Mouse (Mus musculus) ES-E14 (cell line): Measurements from ENCODE around the gene 1700008O03Rik. TPM values are rescaled to one million over a fixed set of nuclear protein-coding genes. Genes with fewer than 3 reads are reported as not detected.

Experiments used
- DNase-seq: peaks from one replicate; pipeline ENCODE4 v3.0.0-alpha.2; 2013; ENCODE audit warnings: low read depth, low spot score
- H3K27ac ChIP-seq: 2 replicates; pipeline ENCODE4 v1.5.1; 2012; ENCODE audit warnings: low read depth, mild to moderate bottlenecking, low read length, moderate library complexity, mixed read lengths; ENCODE audit not compliant: poor library complexity, insufficient read depth, severe bottlenecking
- H3K36me3 ChIP-seq: 2 replicates; pipeline ENCODE4 v1.6.1; 2012; ENCODE audit warnings: mild to moderate bottlenecking, low read length, moderate library complexity, mixed read lengths; ENCODE audit not compliant: control insufficient read depth, poor library complexity, insufficient read depth, severe bottlenecking
- H3K4me1 ChIP-seq, 2 experiments: fragments of 150-350 bp in 1 of 2; sonication (generic) in 1 of 2; 2 replicates each; pipeline ENCODE4 v1.6.1; 2012; ENCODE audit warnings: low read length in 2 of 2, mild to moderate bottlenecking in 1 of 2, mixed read lengths in 1 of 2; ENCODE audit not compliant: control insufficient read depth in 2 of 2, insufficient read depth in 2 of 2, poor library complexity in 1 of 2
- H3K4me3 ChIP-seq, 2 experiments: fragments of 150-350 bp in 1 of 2; sonication (generic) in 1 of 2; 2 replicates each; pipeline ENCODE4 v1.5.1; 2012; ENCODE audit warnings: low read length in 2 of 2, low read depth in 1 of 2, mild to moderate bottlenecking in 1 of 2, mixed read lengths in 1 of 2; ENCODE audit not compliant: insufficient read depth in 1 of 2, poor library complexity in 1 of 2, severe bottlenecking in 1 of 2
- H3K9ac ChIP-seq: 2 replicates; pipeline ENCODE4 v1.6.1; 2012; ENCODE audit warnings: low read depth, mild to moderate bottlenecking, low read length, mixed read lengths; ENCODE audit not compliant: poor library complexity, insufficient read depth, severe bottlenecking
- H3K9me3 ChIP-seq: fragments of 150-350 bp; sonication (generic); 2 replicates; pipeline ENCODE4 v1.6.1; 2012; ENCODE audit warnings: low read depth, mild to moderate bottlenecking, low read length; ENCODE audit not compliant: control insufficient read depth, insufficient read depth
- CHD2 ChIP-seq: IDR thresholded peaks from 2 replicates; pipeline ENCODE4 v1.6.1; 2014; ENCODE audit warnings: mild to moderate bottlenecking, low read depth, low read length, inconsistent platforms
- HCFC1 ChIP-seq: IDR thresholded peaks from 2 replicates; pipeline ENCODE4 v1.6.1; 2012; ENCODE audit warnings: low read length, inconsistent platforms, borderline replicate concordance; ENCODE audit not compliant: insufficient read depth
- MAFK ChIP-seq: IDR thresholded peaks from 2 replicates; pipeline ENCODE4 v1.6.1; 2014; ENCODE audit warnings: mild to moderate bottlenecking, low read depth, low read length, inconsistent platforms; ENCODE audit not compliant: insufficient read depth
- ZC3H11A ChIP-seq: IDR thresholded peaks from 2 replicates; pipeline ENCODE4 v1.6.1; 2012; ENCODE audit warnings: low read depth, mild to moderate bottlenecking, inconsistent platforms, low read length, borderline replicate concordance
- ZNF384 ChIP-seq: IDR thresholded peaks from 2 replicates; pipeline ENCODE4 v1.6.1; 2012; ENCODE audit warnings: low read depth, low read length, inconsistent platforms
- in situ Hi-C, 2 experiments: fragments of 600-800 bp; cut with MboI; formaldehyde crosslinking; loops; one replicate each; pipeline ENCODE4 v1.15.1; 2025; ENCODE audit warnings: low sequenced_read_pairs in 2 of 2, inconsistent platforms in 1 of 2; ENCODE audit not compliant: unreplicated experiment in 2 of 2
- total RNA-seq: library from RNA; depleted of rRNA; stranded (reverse); fragments of 300-350 nt; gene quantifications from 2 replicates; pipeline ENCODE4 v1.2.3, GENCODE M21; 2012

Gene 1700008O03Rik
- total RNA-seq, 1 experiment: 4.8 TPM

- in situ Hi-C loops: no loop called here
Measured at GRCm38 (mm10) chr7:44413307-44413706, 27.7 kb upstream of the 1700008O03Rik start.

GRCm38 (mm10) chr7:44411144-44411543 is 25.5 kb upstream of the 1700008O03Rik start:
- Histone ChIP-seq H3K4me3 (no peak overlapping the region), H3K9me3 (no peaks in the 10 kb centered on the region), H3K36me3 (no peaks in the 10 kb centered on the region), H3K9ac (no peak overlapping the region), H3K27ac (no peak overlapping the region), H3K4me1 (peaks cover 0 to 9% of the 10 kb centered on the region in 2 experiments; a peak in 1 of 4 replicates)
- no peak for TF ChIP-seq MAFK
- no peak for TF ChIP-seq CHD2
- no peak for TF ChIP-seq HCFC1
- no peak for TF ChIP-seq ZC3H11A
- TF ChIP-seq ZNF384: no peak
- DNase-seq: no peak
- in situ Hi-C loops: no loop called here

More at GRCm38 (mm10) chr7:44413307-44413706, 27.7 kb upstream of the 1700008O03Rik start:
- H3K9me3 ChIP-seq: no peaks in the 10 kb centered on the region
- H3K4me1 ChIP-seq: peaks cover 0 to 10% of the 10 kb centered on the region in 2 experiments; a peak in 1 of 4 replicates
- DNase-seq: no peak
- no peak overlapping the region for H3K4me3 ChIP-seq
- H3K36me3 ChIP-seq: no peaks in the 10 kb centered on the region
- no peak overlapping the region for H3K9ac ChIP-seq
- TF ChIP-seq CHD2 (no peak), HCFC1 (no peak), ZC3H11A (no peak), ZNF384 (no peak), MAFK (no peak)
- H3K27ac ChIP-seq: no peak overlapping the region

- Histone ChIP-seq H3K36me3 (no peaks in the 10 kb centered on the region), H3K4me3 (no peak overlapping the region), H3K27ac (no peak overlapping the region), H3K4me1 (peaks cover 0 to 2% of the 10 kb centered on the region in 2 experiments; a peak in 1 of 4 replicates), H3K9me3 (no peaks in the 10 kb centered on the region), H3K9ac (no peak overlapping the region)
- no peak for DNase-seq
- no peak for TF ChIP-seq ZNF384
- no peak for TF ChIP-seq HCFC1
- in situ Hi-C loops: no loop called here
Measured at GRCm38 (mm10) chr7:44406015-44406355, 20.4 kb upstream of the 1700008O03Rik start.

DNA sequence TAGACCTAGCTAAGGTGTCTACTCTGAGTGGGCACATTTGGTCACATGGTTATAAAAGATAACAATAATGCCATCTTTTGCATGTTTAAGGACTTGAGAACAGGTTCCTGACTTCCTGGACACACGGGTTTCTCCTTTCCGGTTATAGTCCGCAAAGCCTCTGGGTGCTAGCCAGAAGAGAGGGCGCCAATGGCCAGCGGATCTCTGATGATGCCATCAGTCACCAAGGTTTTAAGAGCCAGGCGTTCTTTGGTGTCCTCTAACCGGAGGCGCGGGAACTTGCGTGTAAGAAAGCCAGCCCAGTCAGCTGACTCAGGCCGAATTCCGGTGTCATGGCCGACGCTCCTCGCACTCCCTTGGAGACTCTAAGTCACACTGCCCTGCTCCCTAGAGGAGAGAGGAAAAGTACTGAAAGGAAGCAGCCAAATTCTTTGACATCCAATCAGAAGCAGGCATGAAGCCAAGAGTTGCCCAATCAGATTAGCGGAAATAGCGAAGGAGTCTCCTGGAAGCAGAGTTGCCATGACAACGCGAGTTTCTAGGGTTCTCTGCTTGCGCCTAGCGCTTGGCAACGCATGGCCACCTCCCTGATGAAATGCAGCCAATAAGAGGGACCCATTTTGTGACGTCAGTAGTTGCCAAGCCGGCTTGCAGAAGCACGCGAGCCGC is 19.9 kb upstream of the 1700008O03Rik start:
- H3K9ac ChIP-seq: peak overlapping the region; percentile 57; the same call in 1 of the 2 replicates
- H3K9me3 ChIP-seq: no peaks in the 10 kb centered on the region
- H3K4me3 ChIP-seq: peak overlapping the region; percentile 26 to 29; a peak in 3 of 4 replicates
- TF ChIP-seq CHD2: peak; percentile 97
- no peak for TF ChIP-seq ZC3H11A
- no peak for TF ChIP-seq ZNF384
- DNase-seq: peak; percentile 100
- in situ Hi-C loops: no loop called here
- peak overlapping the region; percentile 59; the same call in 1 of the 2 replicates for H3K27ac ChIP-seq
- no peaks in the 10 kb centered on the region for H3K36me3 ChIP-seq
- peaks cover 0 to 2% of the 10 kb centered on the region in 2 experiments; a peak in 1 of 4 replicates for H3K4me1 ChIP-seq

DNA sequence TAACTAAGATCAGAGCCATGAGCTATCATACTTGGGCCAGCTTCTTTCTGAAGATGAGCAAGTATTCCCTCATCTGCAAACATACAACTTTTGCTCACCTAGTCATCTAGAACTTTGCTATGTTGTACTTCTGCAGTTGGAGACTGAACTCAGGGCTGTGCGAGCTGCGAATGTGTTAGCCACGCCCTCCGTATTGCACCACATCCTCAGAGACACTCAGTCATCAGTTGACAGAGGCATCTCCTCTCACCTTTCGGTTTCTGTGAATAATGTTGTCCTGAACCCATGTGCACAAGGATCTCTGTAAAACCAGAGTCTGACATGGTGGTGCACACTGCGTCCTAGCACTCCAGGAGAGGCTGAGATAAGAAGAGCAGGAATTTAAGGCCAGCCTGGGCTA is 16.1 kb upstream of the 1700008O03Rik start:
- Histone ChIP-seq H3K36me3 (no peaks in the 10 kb centered on the region), H3K4me1 (peaks cover 0 to 10% of the 10 kb centered on the region in 2 experiments; a peak in 2 of 4 replicates), H3K27ac (no peak overlapping the region), H3K4me3 (no peak overlapping the region), H3K9ac (no peak overlapping the region), H3K9me3 (no peaks in the 10 kb centered on the region)
- TF ChIP-seq CHD2: no peak
- TF ChIP-seq ZC3H11A: no peak
- no peak for TF ChIP-seq ZNF384
- TF ChIP-seq MAFK: no peak
- TF ChIP-seq HCFC1: no peak
- in situ Hi-C loops: no loop called here
- no peak for DNase-seq
